Mouse (Mus musculus) induced T-regulatory cell, adult 2 months (primary cell): ENCODE results near the gene Olfr692.
"Not testable (repeated sequence)": the region's sequence is repeated elsewhere in the genome, so short reads cannot be mapped to it uniquely, and the experiment has no call there.

Source experiments
- DNase-seq: peaks from one replicate; pipeline ENCODE4 v3.0.0-alpha.2; 2012; ENCODE audit warnings: low read depth

Olfr692 gene

GRCm38 (mm10) chr7:105367930-105368329, at the start of gene Olfr692:
TSS of gene Olfr692 (plus strand) at chr7:105368230.
- DNase-seq = no peak

- no peak for DNase-seq
These were observed 42.7 kb upstream of the Olfr692 start for GRCm38 (mm10) chr7:105325302-105325701.

GRCm38 (mm10) chr7:105334004-105334403, 34.0 kb upstream of the Olfr692 start, which contains the start of gene Olfr690:
TSS of gene Olfr690 (minus strand) at chr7:105334104.
- no peak for DNase-seq

- no peak for DNase-seq
These were observed 25.9 kb upstream of the Olfr692 start, which contains the start of gene Olfr691 for GRCm38 (mm10) chr7:105342170-105342569. TSS of gene Olfr691 (minus strand) at chr7:105342270.

- DNase-seq = no peak
These were observed 25.3 kb upstream of the Olfr692 start for GRCm38 (mm10) chr7:105342752-105343151.

- DNase-seq = not testable (repeated sequence)
These were observed 12.0 kb upstream of the Olfr692 start for GRCm38 (mm10) chr7:105356064-105356463.

- not testable (repeated sequence) for DNase-seq
These were observed 11.5 kb upstream of the Olfr692 start for GRCm38 (mm10) chr7:105356487-105356886.

GRCm38 (mm10) chr7:105361713-105362112, 6.3 kb upstream of the Olfr692 start:
- DNase-seq = no peak

- DNase-seq = no peak
These were observed 762 bp upstream of the Olfr692 start for GRCm38 (mm10) chr7:105367268-105367667.

- DNase-seq = no peak
These were observed 491 bp downstream of the Olfr692 start for GRCm38 (mm10) chr7:105368521-105368920.

GRCm38 (mm10) chr7:105372912-105373311, 4.9 kb downstream of the Olfr692 start:
- no peak for DNase-seq

GRCm38 (mm10) chr7:105373509-105373908, 5.5 kb downstream of the Olfr692 start:
- no peak for DNase-seq

- no peak for DNase-seq
These were observed 5.9 kb downstream of the Olfr692 start for GRCm38 (mm10) chr7:105373976-105374375.

- DNase-seq = no peak
These were observed 6.8 kb downstream of the Olfr692 start, which contains the start of gene Gm5901 for GRCm38 (mm10) chr7:105374866-105375265. TSS of gene Gm5901 (plus strand) at chr7:105375038.

- DNase-seq = no peak
These were observed 12.3 kb downstream of the Olfr692 start for GRCm38 (mm10) chr7:105380329-105380728.

GRCm38 (mm10) chr7:105387696-105388095, 19.7 kb downstream of the Olfr692 start:
- no peak for DNase-seq

GRCm38 (mm10) chr7:105390236-105390635, 22.2 kb downstream of the Olfr692 start:
- DNase-seq = no peak

- no peak for DNase-seq
These were observed 26.6 kb downstream of the Olfr692 start for GRCm38 (mm10) chr7:105394606-105395005.

- no peak for DNase-seq
These were observed 27.2 kb downstream of the Olfr692 start for GRCm38 (mm10) chr7:105395131-105395820.

- DNase-seq = no peak
These were observed 28.1 kb downstream of the Olfr692 start for GRCm38 (mm10) chr7:105396126-105396525.

GRCm38 (mm10) chr7:105399058-105399934, 31.3 kb downstream of the Olfr692 start:
- peak; percentile 73 for DNase-seq

- DNase-seq = peak; percentile 97
These were observed 32.0 kb downstream of the Olfr692 start, which contains the start of gene Fam160a2 for GRCm38 (mm10) chr7:105399935-105400624. TSS of gene Fam160a2 (minus strand) at chr7:105400054.
